ENCODE assay signal across 12 mouse cellular contexts in genomic region chr7:141079481-141080449, GRCm38 (mm10). TPM values are rescaled to one million over a fixed set of nuclear protein-coding genes. Genes with fewer than 3 reads are reported as not detected.
DNase-seq lines count a peak whose midpoint lies in the region; ATAC-seq lines count a peak whose summit lies in the region.
"Had no signal": no experiment of that assay in that cellular context is flagged by ENCODE, and none has a peak within 500 bp of the region (broad histone marks: within the 10 kb centered on the region; RNA-seq: fewer than 3 reads in every experiment).

No protein-coding gene starts in this region.

- peaks cover 20% of the 10 kb centered on the region; the same call in 1 of the 2 replicates for H3K4me1 ChIP-seq in forebrain, embryonic 10.5 days
- H3K4me1 ChIP-seq in forebrain, embryonic 11.5 days (replicated peaks; ENCODE audit: control insufficient read depth, insufficient read depth, low read length): no peaks in the 10 kb centered on the region
- H3K4me1 ChIP-seq in forebrain, embryonic 12.5 days: no peaks in the 10 kb centered on the region
- H3K4me1 ChIP-seq: hindbrain, embryonic 15.5 days had no signal

- H3K36me3 ChIP-seq in forebrain, embryonic 10.5 days (replicated peaks): no peaks in the 10 kb centered on the region
- H3K36me3 ChIP-seq in forebrain, embryonic 11.5 days (ENCODE audit: control insufficient read depth, insufficient read depth, low read length): no peaks in the 10 kb centered on the region
- H3K36me3 ChIP-seq in forebrain, embryonic 12.5 days (replicated peaks): no peaks in the 10 kb centered on the region
- H3K36me3 ChIP-seq: hindbrain, embryonic 15.5 days had no signal

- peaks cover 42% of the 10 kb centered on the region for H3K27me3 ChIP-seq in forebrain, embryonic 10.5 days (ENCODE audit: poor library complexity, severe bottlenecking)
- H3K27me3 ChIP-seq in forebrain, embryonic 11.5 days (ENCODE audit: control insufficient read depth, insufficient read depth, low read length): no peaks in the 10 kb centered on the region; the same call in 1 of the 2 replicates
- peaks cover 15% of the 10 kb centered on the region for H3K27me3 ChIP-seq in forebrain, embryonic 12.5 days

- 0 out of 2 replicates have a peak overlapping the region, but pooled peaks have one; percentile 20 for H3K27ac ChIP-seq in forebrain, embryonic 10.5 days
- no peak overlapping the region for H3K27ac ChIP-seq in forebrain, embryonic 11.5 days (ENCODE audit: low read depth, low read length)
- no peak overlapping the region for H3K27ac ChIP-seq in forebrain, embryonic 12.5 days
- H3K27ac ChIP-seq: hindbrain, embryonic 15.5 days; macrophage had no signal

- H3K4me2 ChIP-seq in forebrain, embryonic 11.5 days (ENCODE audit: low read depth, low read length, severe bottlenecking): no peak overlapping the region
- no peak overlapping the region for H3K4me2 ChIP-seq in forebrain, embryonic 12.5 days
- H3K4me2 ChIP-seq: hindbrain, embryonic 15.5 days had no signal

- no peaks in the 10 kb centered on the region; the same call in 1 of the 2 replicates for H3K9me3 ChIP-seq in forebrain, embryonic 10.5 days
- H3K9me3 ChIP-seq in forebrain, embryonic 11.5 days (ENCODE audit: control insufficient read depth, low read length): no peaks in the 10 kb centered on the region
- H3K9me3 ChIP-seq in forebrain, embryonic 12.5 days: no peaks in the 10 kb centered on the region
- H3K9me3 ChIP-seq: hindbrain, embryonic 15.5 days had no signal

- no peak for DNase-seq in forebrain, embryonic 10.5 days (ENCODE audit: extremely low spot score, low spot score)
- DNase-seq in forebrain, embryonic 11.5 days (ENCODE audit: low spot score): no peak
- peak; percentile 94 for DNase-seq in fat pad, adult 2 months (ENCODE audit: extremely low read depth, low read depth, low spot score)
- peak; percentile 52 to 73 for DNase-seq in kidney, postnatal 4 days
- peak; percentile 75 for DNase-seq in lung, postnatal 36 days
- no peak for DNase-seq in thymus, adult 18-20 months
- no peak for DNase-seq in cerebellum, postnatal 14 days
- DNase-seq: forebrain, postnatal 0 days had no signal

- H3K4me3 ChIP-seq in forebrain, embryonic 10.5 days: no peak overlapping the region; the same call in 1 of the 2 replicates
- no peak overlapping the region for H3K4me3 ChIP-seq in forebrain, embryonic 11.5 days (ENCODE audit: low read depth, low read length)
- H3K4me3 ChIP-seq in forebrain, embryonic 12.5 days (replicated peaks): no peak overlapping the region
- H3K4me3 ChIP-seq: hindbrain, embryonic 15.5 days had no signal

- no peak overlapping the region for H3K9ac ChIP-seq in forebrain, embryonic 11.5 days (ENCODE audit: low read length)
- no peak overlapping the region for H3K9ac ChIP-seq in forebrain, embryonic 12.5 days
- H3K9ac ChIP-seq: forebrain, postnatal 0 days; hindbrain, embryonic 15.5 days had no signal

- ATAC-seq in forebrain, embryonic 11.5 days (replicated peaks; ENCODE audit: low FRiP score): no peak
- ATAC-seq in forebrain, embryonic 12.5 days (ENCODE audit: low FRiP score): no peak
- ATAC-seq: forebrain, postnatal 0 days had no signal

- 20% methylated on average over 34 of the region's 34 CpGs for WGBS in forebrain, embryonic 10.5 days
- 21% methylated on average over 34 of the region's 34 CpGs for WGBS in forebrain, embryonic 11.5 days
- 26% methylated on average over 34 of the region's 34 CpGs for WGBS in forebrain, embryonic 12.5 days

RNA-seq across cellular contexts. Expression of gene Pkp3, which starts 1.7 kb away (rescaled TPM):
- polyA plus RNA-seq in forebrain, embryonic 10.5 days (2016; fragmentation: Nextera tagmentation; extraction: Ambion mirVana): 2.4 and 2.8 TPM in 2 replicates
- 1.1 and 1.9 TPM in 2 replicates for polyA plus RNA-seq in forebrain, embryonic 11.5 days (2014; fragmentation: Nextera tagmentation; extraction: Ambion mirVana)
- polyA plus RNA-seq in forebrain, embryonic 12.5 days (2016; fragmentation: Nextera tagmentation; extraction: Ambion mirVana): 1.3 and 1.5 TPM in 2 replicates
- polyA plus RNA-seq: forebrain, postnatal 0 days; macrophage; neural tube, embryonic 14.5 days had no signal

RNA-seq across cellular contexts. Expression of gene B4galnt4, which starts 18.9 kb away (rescaled TPM):
- 24.6 and 30.4 TPM in 2 replicates for polyA plus RNA-seq in forebrain, embryonic 10.5 days (2016; fragmentation: Nextera tagmentation; extraction: Ambion mirVana)
- polyA plus RNA-seq in forebrain, embryonic 11.5 days (2014; fragmentation: Nextera tagmentation; extraction: Ambion mirVana): 22.3 and 23.5 TPM in 2 replicates
- 40.7 and 43.6 TPM in 2 replicates for polyA plus RNA-seq in forebrain, embryonic 12.5 days (2016; fragmentation: Nextera tagmentation; extraction: Ambion mirVana)
- polyA plus RNA-seq: macrophage had no signal

RNA-seq across cellular contexts. Expression of gene Sigirr, which starts 20.6 kb away (rescaled TPM):
- 2.0 and 2.2 TPM in 2 replicates for polyA plus RNA-seq in forebrain, embryonic 10.5 days (2016; fragmentation: Nextera tagmentation; extraction: Ambion mirVana)
- 1.2 and 1.8 TPM in 2 replicates for polyA plus RNA-seq in forebrain, embryonic 11.5 days (2014; fragmentation: Nextera tagmentation; extraction: Ambion mirVana)
- 1.3 and 1.5 TPM in 2 replicates for polyA plus RNA-seq in forebrain, embryonic 12.5 days (2016; fragmentation: Nextera tagmentation; extraction: Ambion mirVana)

RNA-seq across cellular contexts. Expression of gene Ano9, which starts 37.8 kb away (rescaled TPM):
- polyA plus RNA-seq in forebrain, embryonic 10.5 days (2016; fragmentation: Nextera tagmentation; extraction: Ambion mirVana): 0.53 and 0.69 TPM in 2 replicates
- 0.21 and 0.39 TPM in 2 replicates for polyA plus RNA-seq in forebrain, embryonic 11.5 days (2014; fragmentation: Nextera tagmentation; extraction: Ambion mirVana)
- polyA plus RNA-seq in forebrain, embryonic 12.5 days (2016; fragmentation: Nextera tagmentation; extraction: Ambion mirVana): 0.31 and 0.37 TPM in 2 replicates
- polyA plus RNA-seq: macrophage had no signal

RNA-seq across cellular contexts. Expression of gene Ptdss2, which starts 42.4 kb away (rescaled TPM):
- polyA plus RNA-seq in forebrain, embryonic 10.5 days (2016; fragmentation: Nextera tagmentation; extraction: Ambion mirVana): 81.1 and 84.7 TPM in 2 replicates
- polyA plus RNA-seq in forebrain, embryonic 11.5 days (2014; fragmentation: Nextera tagmentation; extraction: Ambion mirVana): 70.9 and 75.3 TPM in 2 replicates
- polyA plus RNA-seq in forebrain, embryonic 12.5 days (2016; fragmentation: Nextera tagmentation; extraction: Ambion mirVana): 63.5 and 64.9 TPM in 2 replicates

Comparison
In these comparisons a context has a peak if more than half of its experiments do, and no peak if none do; other contexts are left out.
1. DNase-seq: peak in fat pad, adult 2 months (single experiment), kidney, postnatal 4 days (2 of 2) and lung, postnatal 36 days (single experiment); none in forebrain, embryonic 10.5 days (single experiment), forebrain, embryonic 11.5 days (single experiment), thymus, adult 18-20 months (0 of 2) and cerebellum, postnatal 14 days (0 of 2).